Mouse (Mus musculus): ENCODE results near the gene Tle4. TPM values are rescaled to one million over a fixed set of nuclear protein-coding genes. Genes with fewer than 3 reads are reported as not detected.

Tle4 gene
- polyA plus RNA-seq, 1 experiment from 2014 or later: 40.4 TPM

- Histone ChIP-seq H3K27me3 (replicated peaks) (no peaks in the 10 kb centered on the region), H3K9ac (no peak overlapping the region), H3K4me3 (no peak overlapping the region), H3K9me3 (no peaks in the 10 kb centered on the region), H3K36me3 (replicated peaks) (no peaks in the 10 kb centered on the region), H3K4me1 (peaks cover 20% of the 10 kb centered on the region), H3K27ac (no peak overlapping the region), H3K4me2 (no peak overlapping the region)
- ATAC-seq (replicated peaks): peak; percentile 61
- WGBS: 29% methylated on average over 5 of the region's 5 CpGs
Measured at GRCm38 (mm10) chr19:14481796-14482561, 115.9 kb downstream of the Tle4 start.

GRCm38 (mm10) chr19:14479711-14480110, 118.1 kb downstream of the Tle4 start:
- Histone ChIP-seq H3K4me1 (peaks cover 19% of the 10 kb centered on the region), H3K27me3 (replicated peaks) (no peaks in the 10 kb centered on the region), H3K4me2 (no peak overlapping the region), H3K9ac (no peak overlapping the region), H3K36me3 (replicated peaks) (no peaks in the 10 kb centered on the region), H3K9me3 (no peaks in the 10 kb centered on the region), H3K4me3 (no peak overlapping the region), H3K27ac (no peak overlapping the region)
- no peak for ATAC-seq (replicated peaks)

- WGBS: 90% methylated on average over 8 of the region's 8 CpGs
- no peak overlapping the region for H3K9ac ChIP-seq
Measured at GRCm38 (mm10) chr19:14469325-14469724, 128.5 kb downstream of the Tle4 start.

GRCm38 (mm10) chr19:14468733-14469132, 129.1 kb downstream of the Tle4 start:
- no peak for ATAC-seq (replicated peaks)
- no peak overlapping the region for H3K4me2 ChIP-seq
- H3K4me1 ChIP-seq: no peaks in the 10 kb centered on the region
- H3K4me3 ChIP-seq: no peak overlapping the region
- H3K27ac ChIP-seq: no peak overlapping the region
- WGBS: 94% methylated on average over 2 of the region's 2 CpGs
- no peaks in the 10 kb centered on the region for H3K9me3 ChIP-seq
- H3K36me3 ChIP-seq (replicated peaks): no peaks in the 10 kb centered on the region
- no peak overlapping the region for H3K9ac ChIP-seq
- H3K27me3 ChIP-seq (replicated peaks): no peaks in the 10 kb centered on the region

More at GRCm38 (mm10) chr19:14469325-14469724, 128.5 kb downstream of the Tle4 start:
- Histone ChIP-seq H3K9me3 (no peaks in the 10 kb centered on the region), H3K4me1 (no peaks in the 10 kb centered on the region), H3K36me3 (replicated peaks) (no peaks in the 10 kb centered on the region), H3K27ac (no peak overlapping the region), H3K27me3 (replicated peaks) (no peaks in the 10 kb centered on the region), H3K4me2 (no peak overlapping the region), H3K4me3 (no peak overlapping the region)
- no peak for ATAC-seq (replicated peaks)

GRCm38 (mm10) chr19:14466020-14466419, 131.8 kb downstream of the Tle4 start:
- 87% methylated on average over 8 of the region's 8 CpGs for WGBS
- Histone ChIP-seq H3K9me3 (no peaks in the 10 kb centered on the region), H3K4me1 (no peaks in the 10 kb centered on the region), H3K36me3 (replicated peaks) (no peaks in the 10 kb centered on the region; the same call in 1 of the 2 replicates), H3K27me3 (replicated peaks) (no peaks in the 10 kb centered on the region), H3K27ac (no peak overlapping the region), H3K4me3 (no peak overlapping the region), H3K9ac (no peak overlapping the region), H3K4me2 (no peak overlapping the region)
- ATAC-seq (replicated peaks): no peak

GRCm38 (mm10) chr19:14463281-14464079, 134.4 kb downstream of the Tle4 start:
- Histone ChIP-seq H3K27ac (no peak overlapping the region), H3K9me3 (no peaks in the 10 kb centered on the region), H3K9ac (no peak overlapping the region), H3K4me1 (no peaks in the 10 kb centered on the region), H3K4me2 (no peak overlapping the region), H3K27me3 (replicated peaks) (no peaks in the 10 kb centered on the region), H3K36me3 (replicated peaks) (no peaks in the 10 kb centered on the region; the same call in 1 of the 2 replicates), H3K4me3 (no peak overlapping the region)
- ATAC-seq (replicated peaks): no peak
- 92% methylated on average over 5 of the region's 5 CpGs for WGBS

- Histone ChIP-seq H3K36me3 (replicated peaks) (peaks cover 6% of the 10 kb centered on the region; the same call in 1 of the 2 replicates), H3K27ac (no peak overlapping the region), H3K4me2 (no peak overlapping the region), H3K27me3 (replicated peaks) (no peaks in the 10 kb centered on the region), H3K9me3 (no peaks in the 10 kb centered on the region), H3K4me3 (no peak overlapping the region), H3K9ac (no peak overlapping the region), H3K4me1 (no peaks in the 10 kb centered on the region)
- ATAC-seq (replicated peaks): no peak
- WGBS: 91% methylated on average over 10 of the region's 10 CpGs
Measured at GRCm38 (mm10) chr19:14453486-14453885, 144.4 kb downstream of the Tle4 start.

- Histone ChIP-seq H3K27ac (no peak overlapping the region), H3K4me3 (no peak overlapping the region), H3K9me3 (no peaks in the 10 kb centered on the region), H3K36me3 (replicated peaks) (peaks cover 6% of the 10 kb centered on the region; the same call in 1 of the 2 replicates), H3K9ac (no peak overlapping the region), H3K27me3 (replicated peaks) (no peaks in the 10 kb centered on the region), H3K4me2 (no peak overlapping the region), H3K4me1 (no peaks in the 10 kb centered on the region)
- 64% methylated on average over 6 of the region's 6 CpGs for whole genome bisulfite sequencing
- ATAC-seq (replicated peaks): no peak
Measured at GRCm38 (mm10) chr19:14451329-14451728, 146.5 kb downstream of the Tle4 start.

GRCm38 (mm10) chr19:14449738-14450137, 148.1 kb downstream of the Tle4 start:
- no peak overlapping the region for H3K9ac ChIP-seq
- WGBS: 81% methylated on average over 3 of the region's 3 CpGs
- H3K4me2 ChIP-seq: no peak overlapping the region
- no peak overlapping the region for H3K4me3 ChIP-seq
- ATAC-seq (replicated peaks): no peak
- no peaks in the 10 kb centered on the region for H3K4me1 ChIP-seq
- H3K36me3 ChIP-seq (replicated peaks): peaks cover 4% of the 10 kb centered on the region; the same call in 1 of the 2 replicates
- no peaks in the 10 kb centered on the region for H3K27me3 ChIP-seq (replicated peaks)
- no peak overlapping the region for H3K27ac ChIP-seq
- no peaks in the 10 kb centered on the region for H3K9me3 ChIP-seq

GRCm38 (mm10) chr19:14448586-14448985, 149.3 kb downstream of the Tle4 start:
- no peaks in the 10 kb centered on the region for H3K4me1 ChIP-seq
- H3K27me3 ChIP-seq (replicated peaks): no peaks in the 10 kb centered on the region
- H3K4me3 ChIP-seq: no peak overlapping the region
- ATAC-seq (replicated peaks): no peak
- H3K9ac ChIP-seq: no peak overlapping the region
- H3K27ac ChIP-seq: no peak overlapping the region
- no peaks in the 10 kb centered on the region for H3K9me3 ChIP-seq
- WGBS: 25% methylated on average over 2 of the region's 2 CpGs
- H3K4me2 ChIP-seq: no peak overlapping the region
- H3K36me3 ChIP-seq (replicated peaks): no peaks in the 10 kb centered on the region; the same call in 1 of the 2 replicates

GRCm38 (mm10) chr19:14447474-14447873, 150.4 kb downstream of the Tle4 start:
- H3K36me3 ChIP-seq (replicated peaks): no peaks in the 10 kb centered on the region
- H3K27ac ChIP-seq: no peak overlapping the region
- H3K9ac ChIP-seq: no peak overlapping the region
- no peak overlapping the region for H3K4me2 ChIP-seq
- H3K4me1 ChIP-seq: no peaks in the 10 kb centered on the region
- no peak overlapping the region for H3K4me3 ChIP-seq
- 24% methylated on average over 1 of the region's 1 CpGs for WGBS
- no peaks in the 10 kb centered on the region for H3K27me3 ChIP-seq (replicated peaks)
- no peak for ATAC-seq (replicated peaks)
- no peaks in the 10 kb centered on the region for H3K9me3 ChIP-seq

GRCm38 (mm10) chr19:14441861-14442260, 156.0 kb downstream of the Tle4 start:
- no peak for ATAC-seq (replicated peaks)
- no peak overlapping the region for H3K9ac ChIP-seq

More at GRCm38 (mm10) chr19:14441861-14442260, 156.0 kb downstream of the Tle4 start:
- Histone ChIP-seq H3K27ac (no peak overlapping the region), H3K36me3 (replicated peaks) (no peaks in the 10 kb centered on the region), H3K4me1 (0 out of 2 replicates have a peak, but pooled peaks cover 2% of the 10 kb centered on the region), H3K4me3 (no peak overlapping the region), H3K27me3 (replicated peaks) (no peaks in the 10 kb centered on the region), H3K4me2 (no peak overlapping the region), H3K9me3 (no peaks in the 10 kb centered on the region)
- 93% methylated on average over 5 of the region's 5 CpGs for WGBS

All from midbrain, embryonic 15.5 days (tissue).